Mouse (Mus musculus): ENCODE data around the gene Samhd1. TPM values are rescaled to one million over a fixed set of nuclear protein-coding genes. Genes with fewer than 3 reads are reported as not detected.

Samhd1 gene
- polyA plus RNA-seq, 1 experiment from 2014 or later, result 22.0 TPM

DNA sequence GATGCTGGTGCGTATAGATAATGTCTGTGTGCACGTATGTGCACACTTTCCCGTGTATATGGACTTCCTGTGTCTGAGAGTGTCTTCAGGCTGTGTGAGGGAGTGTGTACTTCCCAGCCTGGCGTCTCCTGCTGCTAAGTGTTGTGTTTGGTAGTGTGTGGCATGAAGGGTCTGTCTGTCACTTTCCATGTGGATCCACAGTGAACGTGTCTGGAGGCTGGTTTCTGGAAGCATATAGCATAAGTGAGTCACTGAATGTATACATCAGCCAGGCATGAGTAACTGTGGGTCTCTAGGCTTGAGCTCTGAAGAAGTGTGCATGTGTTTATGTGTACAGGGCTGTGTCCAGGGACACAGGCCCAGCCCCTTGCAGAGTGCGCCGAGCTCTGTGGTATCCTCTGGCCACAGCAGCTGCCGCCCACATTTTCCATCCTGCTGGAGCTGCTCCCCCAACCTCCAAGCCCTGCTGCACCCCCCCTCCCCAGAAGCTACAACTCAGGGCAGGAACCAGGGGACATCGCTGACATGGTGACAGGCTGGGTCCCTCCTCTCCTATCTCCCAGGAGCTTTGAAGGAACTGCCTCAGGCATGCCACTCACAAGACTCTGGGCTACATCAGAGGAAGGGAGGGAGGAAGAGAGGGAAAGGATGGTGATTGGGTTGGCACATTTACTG lies 61.5 kb downstream of the Samhd1 start:
- ATAC-seq, result no peak
- 56% methylated on average over 9 of the region's 9 CpGs for WGBS
- Histone ChIP-seq H3K4me1 (ENCODE audit: control insufficient read depth, insufficient read depth, low read length) (peaks cover 76% of the 10 kb centered on the region), H3K9me3 (ENCODE audit: control insufficient read depth, low read length) (no peaks in the 10 kb centered on the region), H3K9ac (ENCODE audit: low read depth, low read length) (no peak overlapping the region), H3K27ac (ENCODE audit: low read length) (peak overlapping the region; percentile 44), H3K27me3 (replicated peaks; ENCODE audit: control insufficient read depth, insufficient read depth, low read length) (no peaks in the 10 kb centered on the region), H3K4me3 (ENCODE audit: low read length) (no peak overlapping the region), H3K36me3 (ENCODE audit: control insufficient read depth, insufficient read depth, low read length) (no peaks in the 10 kb centered on the region), H3K4me2 (ENCODE audit: low read depth, low read length) (no peak overlapping the region)

DNA sequence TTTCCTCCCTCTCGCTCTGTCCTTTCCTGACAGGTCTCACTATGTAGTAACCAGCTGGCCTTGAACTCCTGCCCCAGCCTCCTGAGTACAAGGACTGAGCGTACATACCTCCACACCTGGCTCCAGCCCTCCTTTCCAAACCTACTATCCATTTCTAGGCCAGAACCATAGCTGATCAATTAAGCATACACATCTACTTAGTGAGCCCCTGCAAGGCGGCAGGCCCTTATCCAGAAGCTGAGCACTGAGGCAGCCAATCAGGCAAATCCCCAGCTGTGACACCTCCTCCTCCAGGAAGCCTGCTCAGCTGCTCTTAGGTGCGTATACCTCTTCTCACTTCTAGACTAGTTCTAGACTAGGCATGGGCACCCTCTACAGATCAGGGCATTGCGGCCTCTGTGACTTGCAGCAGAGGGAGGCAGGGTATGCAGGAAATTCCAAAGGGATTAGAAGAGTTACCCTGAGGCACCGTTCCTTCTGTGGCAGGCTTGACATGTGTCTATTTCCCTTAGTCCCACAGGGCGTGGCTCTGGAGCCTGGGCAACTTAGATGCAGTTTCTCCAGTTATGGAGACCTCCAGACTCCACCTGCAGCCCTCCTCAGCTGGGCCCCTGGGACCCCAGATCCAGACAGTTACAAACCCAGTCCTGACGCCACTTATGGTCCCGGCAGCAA lies 62.6 kb downstream of the Samhd1 start:
- no peaks in the 10 kb centered on the region for H3K9me3 ChIP-seq (ENCODE audit: control insufficient read depth, low read length)
- ATAC-seq, result no peak
- no peak overlapping the region for H3K4me2 ChIP-seq (ENCODE audit: low read depth, low read length)
- H3K4me3 ChIP-seq (ENCODE audit: low read length), result no peak overlapping the region
- H3K27ac ChIP-seq (ENCODE audit: low read length), result peak overlapping the region; percentile 33; the same call in 1 of the 2 replicates
- H3K9ac ChIP-seq (ENCODE audit: low read depth, low read length), result no peak overlapping the region
- 63% methylated on average over 9 of the region's 9 CpGs for WGBS
- H3K27me3 ChIP-seq (replicated peaks; ENCODE audit: control insufficient read depth, insufficient read depth, low read length), result no peaks in the 10 kb centered on the region
- no peaks in the 10 kb centered on the region for H3K36me3 ChIP-seq (ENCODE audit: control insufficient read depth, insufficient read depth, low read length)
- peaks cover 77% of the 10 kb centered on the region for H3K4me1 ChIP-seq (ENCODE audit: control insufficient read depth, insufficient read depth, low read length)

DNA sequence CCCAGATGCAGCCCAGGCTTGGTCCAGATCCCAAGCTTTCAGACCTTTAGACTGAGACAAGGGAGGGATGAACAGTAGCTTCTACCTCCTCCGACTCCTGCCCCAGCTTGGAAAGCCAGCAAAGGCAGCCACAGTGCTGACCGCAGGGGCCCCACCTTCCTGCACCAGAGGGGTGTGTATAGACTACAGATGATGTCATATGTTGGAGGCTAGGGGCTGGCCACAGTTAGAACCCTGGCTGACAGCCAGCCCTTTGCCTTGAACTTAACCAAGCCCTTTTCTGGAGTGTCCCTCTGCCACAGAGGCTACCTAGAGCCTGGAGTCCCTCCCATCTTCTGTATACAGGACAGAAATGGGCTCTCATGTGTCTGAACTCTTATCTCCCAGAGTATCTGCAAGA lies 63.5 kb downstream of the Samhd1 start:
- Histone ChIP-seq H3K4me1 (ENCODE audit: control insufficient read depth, insufficient read depth, low read length) (peaks cover 83% of the 10 kb centered on the region), H3K9me3 (ENCODE audit: control insufficient read depth, low read length) (no peaks in the 10 kb centered on the region), H3K4me2 (ENCODE audit: low read depth, low read length) (peak overlapping the region; percentile 4; the same call in 1 of the 2 replicates), H3K4me3 (ENCODE audit: low read length) (no peak overlapping the region), H3K9ac (ENCODE audit: low read depth, low read length) (peak overlapping the region; percentile 38; the same call in 1 of the 2 replicates), H3K27me3 (replicated peaks; ENCODE audit: control insufficient read depth, insufficient read depth, low read length) (no peaks in the 10 kb centered on the region), H3K27ac (ENCODE audit: low read length) (peak overlapping the region; percentile 76), H3K36me3 (ENCODE audit: control insufficient read depth, insufficient read depth, low read length) (no peaks in the 10 kb centered on the region)
- 11% methylated on average over 2 of the region's 2 CpGs for WGBS
- ATAC-seq, result peak; percentile 56

DNA sequence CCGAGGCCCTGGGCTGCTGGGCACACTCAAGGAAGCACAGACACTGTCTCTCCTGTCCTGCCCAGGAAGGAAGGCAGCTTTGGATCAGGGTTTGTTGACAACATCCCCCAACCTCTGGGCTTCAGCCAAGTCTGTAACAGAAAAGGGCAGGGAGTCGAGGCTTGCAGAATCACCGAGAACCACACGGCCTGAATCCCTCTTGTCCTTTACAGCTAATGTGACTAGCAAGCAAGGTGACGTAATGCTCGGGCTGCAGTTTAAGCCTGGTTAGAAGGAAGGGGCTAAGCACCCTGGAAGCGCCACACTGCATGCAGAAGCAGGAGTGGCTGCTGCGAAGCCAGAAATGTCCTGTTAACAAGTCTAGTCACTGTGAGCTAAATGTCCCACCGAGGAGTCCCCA lies 64.7 kb downstream of the Samhd1 start:
- H3K4me1 ChIP-seq (ENCODE audit: control insufficient read depth, insufficient read depth, low read length), result peaks cover 83% of the 10 kb centered on the region
- no peaks in the 10 kb centered on the region for H3K27me3 ChIP-seq (replicated peaks; ENCODE audit: control insufficient read depth, insufficient read depth, low read length)
- peak; percentile 17; the same call in 1 of the 2 replicates for ATAC-seq
- H3K4me2 ChIP-seq (ENCODE audit: low read depth, low read length), result no peak overlapping the region
- H3K9ac ChIP-seq (ENCODE audit: low read depth, low read length), result peak overlapping the region; percentile 52
- WGBS, result 36% methylated on average over 9 of the region's 9 CpGs
- no peak overlapping the region for H3K4me3 ChIP-seq (ENCODE audit: low read length)
- H3K9me3 ChIP-seq (ENCODE audit: control insufficient read depth, low read length), result no peaks in the 10 kb centered on the region
- H3K36me3 ChIP-seq (ENCODE audit: control insufficient read depth, insufficient read depth, low read length), result no peaks in the 10 kb centered on the region
- peak overlapping the region; percentile 89 for H3K27ac ChIP-seq (ENCODE audit: low read length)

DNA sequence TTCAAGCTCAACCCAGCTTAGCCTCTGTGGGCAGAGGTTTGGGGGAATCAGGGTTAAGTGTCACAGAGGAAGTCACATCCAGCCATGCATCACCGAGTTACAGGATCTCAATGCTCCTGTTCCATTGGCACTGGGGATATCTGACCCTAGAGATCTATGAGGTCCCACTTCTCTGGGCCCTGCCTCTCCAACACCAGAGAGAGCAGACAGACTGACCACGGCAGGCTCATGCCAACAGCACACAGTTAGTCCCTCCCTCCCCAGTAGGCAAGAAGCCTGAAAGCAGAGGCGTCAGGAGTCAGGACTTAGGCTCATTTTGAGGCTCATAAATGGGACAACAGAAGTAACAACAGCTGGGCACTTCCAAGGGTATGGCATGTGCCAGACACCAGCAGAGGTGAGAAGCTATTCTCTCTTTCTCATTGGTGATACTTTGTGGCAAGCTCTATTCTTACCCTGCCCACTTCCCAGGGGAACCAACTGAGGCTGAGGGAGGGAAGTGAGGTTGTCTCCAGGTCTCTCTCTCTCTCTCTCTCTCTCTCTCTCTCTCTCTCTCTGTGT lies 65.2 kb downstream of the Samhd1 start:
- Histone ChIP-seq H3K9ac (ENCODE audit: low read depth, low read length) (peak overlapping the region; percentile 50; the same call in 1 of the 2 replicates), H3K36me3 (ENCODE audit: control insufficient read depth, insufficient read depth, low read length) (no peaks in the 10 kb centered on the region), H3K27ac (ENCODE audit: low read length) (peak overlapping the region; percentile 89), H3K4me2 (ENCODE audit: low read depth, low read length) (no peak overlapping the region), H3K4me3 (ENCODE audit: low read length) (no peak overlapping the region), H3K4me1 (ENCODE audit: control insufficient read depth, insufficient read depth, low read length) (peaks cover 84% of the 10 kb centered on the region), H3K27me3 (replicated peaks; ENCODE audit: control insufficient read depth, insufficient read depth, low read length) (no peaks in the 10 kb centered on the region), H3K9me3 (ENCODE audit: control insufficient read depth, low read length) (no peaks in the 10 kb centered on the region)
- 33% methylated on average over 3 of the region's 3 CpGs for WGBS
- ATAC-seq, result no peak

DNA sequence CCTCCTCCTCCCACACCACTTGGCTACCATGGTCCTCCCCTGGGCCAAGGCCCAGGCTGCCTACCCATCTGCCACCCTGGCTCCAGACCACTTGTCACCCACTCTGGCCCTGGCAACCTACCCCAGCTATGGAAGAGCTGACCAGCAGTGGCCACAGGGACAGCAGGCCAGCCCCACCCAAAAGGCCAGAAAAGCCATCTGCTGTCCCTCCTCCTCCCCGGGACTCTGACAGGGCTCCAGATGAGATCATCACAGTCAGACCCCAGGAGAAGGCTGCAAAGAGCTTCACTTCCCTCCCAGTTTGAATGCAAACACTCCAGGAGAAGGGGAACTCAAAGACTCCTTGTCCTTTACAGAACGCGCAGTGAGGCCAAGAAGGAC lies 65.7 kb downstream of the Samhd1 start:
- no peak for ATAC-seq
- WGBS, result 30% methylated on average over 3 of the region's 3 CpGs
- Histone ChIP-seq H3K4me1 (ENCODE audit: control insufficient read depth, insufficient read depth, low read length) (peaks cover 85% of the 10 kb centered on the region), H3K36me3 (ENCODE audit: control insufficient read depth, insufficient read depth, low read length) (no peaks in the 10 kb centered on the region), H3K4me2 (ENCODE audit: low read depth, low read length) (peak overlapping the region; percentile 13; the same call in 1 of the 2 replicates), H3K9ac (ENCODE audit: low read depth, low read length) (peak overlapping the region; percentile 50), H3K4me3 (ENCODE audit: low read length) (no peak overlapping the region), H3K9me3 (ENCODE audit: control insufficient read depth, low read length) (no peaks in the 10 kb centered on the region), H3K27ac (ENCODE audit: low read length) (peak overlapping the region; percentile 89), H3K27me3 (replicated peaks; ENCODE audit: control insufficient read depth, insufficient read depth, low read length) (no peaks in the 10 kb centered on the region)

DNA sequence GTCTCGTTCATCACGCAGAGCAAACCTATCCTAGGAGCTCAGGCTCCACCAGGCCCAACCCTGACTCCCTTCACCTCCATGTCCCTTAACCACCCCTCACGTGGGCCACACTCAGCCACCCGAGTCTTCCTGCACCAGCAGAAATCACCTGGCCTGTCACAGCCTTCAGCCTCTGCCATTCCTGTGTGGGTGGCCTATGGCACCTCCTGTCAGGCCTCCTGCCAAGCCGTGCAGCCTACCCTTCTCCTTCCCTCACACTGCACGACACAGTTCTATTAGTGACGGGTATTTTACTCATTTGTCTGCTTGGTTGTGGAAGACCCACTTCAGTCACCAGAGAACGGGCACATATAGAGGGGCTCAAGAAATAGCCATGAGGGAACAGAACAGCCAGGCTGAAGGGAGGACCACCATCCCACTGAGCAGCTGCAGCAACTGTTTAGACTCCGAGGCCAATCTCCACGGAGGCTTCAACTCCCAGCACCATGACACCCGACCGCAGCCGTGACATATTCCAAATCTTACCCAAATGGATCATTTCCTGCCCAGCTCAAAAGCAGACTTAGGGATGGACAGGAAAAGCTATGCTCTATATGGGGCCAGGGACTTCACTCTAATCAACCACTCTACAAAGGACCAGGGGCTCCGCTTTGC lies 66.2 kb downstream of the Samhd1 start:
- ATAC-seq, result no peak
- H3K27ac ChIP-seq (ENCODE audit: low read length), result peak overlapping the region; percentile 89
- H3K9ac ChIP-seq (ENCODE audit: low read depth, low read length), result peak overlapping the region; percentile 50
- 53% methylated on average over 14 of the region's 14 CpGs for WGBS
- peaks cover 85% of the 10 kb centered on the region for H3K4me1 ChIP-seq (ENCODE audit: control insufficient read depth, insufficient read depth, low read length)
- H3K36me3 ChIP-seq (ENCODE audit: control insufficient read depth, insufficient read depth, low read length), result no peaks in the 10 kb centered on the region
- H3K4me2 ChIP-seq (ENCODE audit: low read depth, low read length), result peak overlapping the region; percentile 13; the same call in 1 of the 2 replicates
- H3K4me3 ChIP-seq (ENCODE audit: low read length), result no peak overlapping the region
- H3K9me3 ChIP-seq (ENCODE audit: control insufficient read depth, low read length), result no peaks in the 10 kb centered on the region
- H3K27me3 ChIP-seq (replicated peaks; ENCODE audit: control insufficient read depth, insufficient read depth, low read length), result no peaks in the 10 kb centered on the region

DNA sequence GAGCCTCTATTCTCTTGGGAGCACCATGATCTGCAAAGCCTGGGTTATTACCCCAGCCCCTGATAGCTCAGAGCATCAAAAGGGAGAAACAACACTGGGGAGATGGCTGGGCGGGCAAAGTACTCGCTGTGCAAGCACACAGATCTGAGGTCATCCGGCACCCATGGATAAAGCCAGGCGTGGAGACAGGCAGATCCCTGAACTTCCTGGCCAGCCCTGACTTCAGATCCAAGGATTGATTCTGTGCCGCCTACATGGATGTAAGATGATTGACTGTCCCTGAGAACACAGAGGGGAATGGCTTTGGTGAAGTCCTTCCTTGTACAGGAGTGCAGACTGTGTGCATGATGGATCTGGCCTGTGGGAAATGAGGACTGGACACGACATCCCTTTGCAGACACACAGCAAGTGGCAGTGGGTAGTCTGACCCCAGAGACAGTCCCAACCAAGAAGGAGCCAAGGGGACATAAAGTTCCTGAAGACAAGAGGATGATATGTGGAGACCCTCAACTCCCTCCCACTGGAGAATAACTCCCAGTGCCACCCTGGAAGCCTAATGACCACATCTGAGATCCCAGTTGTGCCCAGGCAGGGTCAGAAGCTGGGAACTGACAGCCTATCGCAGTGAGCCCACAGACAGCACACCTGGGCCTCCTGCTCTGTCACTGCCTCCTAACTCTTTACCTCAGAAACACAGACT lies 68.2 kb downstream of the Samhd1 start:
- ATAC-seq, result no peak
- Histone ChIP-seq H3K4me1 (ENCODE audit: control insufficient read depth, insufficient read depth, low read length) (peaks cover 70% of the 10 kb centered on the region), H3K27ac (ENCODE audit: low read length) (no peak overlapping the region), H3K4me3 (ENCODE audit: low read length) (no peak overlapping the region), H3K4me2 (ENCODE audit: low read depth, low read length) (no peak overlapping the region), H3K27me3 (replicated peaks; ENCODE audit: control insufficient read depth, insufficient read depth, low read length) (no peaks in the 10 kb centered on the region), H3K9ac (ENCODE audit: low read depth, low read length) (no peak overlapping the region; the same call in 1 of the 2 replicates), H3K9me3 (ENCODE audit: control insufficient read depth, low read length) (no peaks in the 10 kb centered on the region), H3K36me3 (ENCODE audit: control insufficient read depth, insufficient read depth, low read length) (no peaks in the 10 kb centered on the region)
- WGBS, result 67% methylated on average over 7 of the region's 7 CpGs

DNA sequence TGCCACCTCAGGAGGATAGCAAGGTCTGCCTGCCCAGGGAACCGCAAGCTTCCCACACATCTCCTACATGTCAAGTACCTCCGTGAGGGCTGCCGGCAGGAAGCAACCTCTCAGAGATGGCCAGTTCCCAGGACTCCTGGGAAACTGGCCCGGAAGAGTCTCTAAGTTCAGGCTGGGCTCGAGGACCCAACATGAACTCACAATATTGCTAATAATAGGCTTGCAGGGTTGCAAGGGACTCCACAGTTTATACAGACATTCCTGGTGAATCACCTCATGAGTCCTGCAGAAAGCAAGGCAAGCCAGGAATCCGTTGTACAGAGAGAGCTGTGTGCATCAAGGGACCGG lies 69.2 kb downstream of the Samhd1 start:
- Histone ChIP-seq H3K36me3 (ENCODE audit: control insufficient read depth, insufficient read depth, low read length) (no peaks in the 10 kb centered on the region), H3K27me3 (replicated peaks; ENCODE audit: control insufficient read depth, insufficient read depth, low read length) (no peaks in the 10 kb centered on the region), H3K4me1 (ENCODE audit: control insufficient read depth, insufficient read depth, low read length) (peaks cover 60% of the 10 kb centered on the region), H3K9me3 (ENCODE audit: control insufficient read depth, low read length) (no peaks in the 10 kb centered on the region), H3K4me2 (ENCODE audit: low read depth, low read length) (no peak overlapping the region), H3K27ac (ENCODE audit: low read length) (peak overlapping the region; percentile 78), H3K9ac (ENCODE audit: low read depth, low read length) (no peak overlapping the region), H3K4me3 (ENCODE audit: low read length) (no peak overlapping the region)
- whole genome bisulfite sequencing, result 36% methylated on average over 7 of the region's 7 CpGs
- ATAC-seq, result 0 out of 2 replicates have a peak, but pooled peaks have one; percentile 11

Data from intestine, embryonic 16.5 days (tissue).